Mouse (Mus musculus) left cerebral cortex, postnatal 10 days (tissue): ENCODE data around the gene Olfr1208. TPM values are rescaled to one million over a fixed set of nuclear protein-coding genes. Genes with fewer than 3 reads are reported as not detected.

Experiments used
- DNase-seq, 2 experiments: peaks; one replicate each; pipeline ENCODE4 v3.0.0; 2021 to 2022; ENCODE audit warnings: low spot score in 2 of 2, mixed read lengths in 1 of 2; ENCODE audit errors: extremely low spot score in 1 of 2
- intact Hi-C: fragments of 180-260 bp; cut with DNase I; formaldehyde crosslinking; loops from one replicate; pipeline ENCODE4 v1.15.1; 2025
- total RNA-seq, 2 experiments: library from RNA; stranded (reverse); gene quantifications; 2 replicates each; pipeline ENCODE4 v1.2.3; 2021

Gene Olfr1208
- not detected for total RNA-seq

- intact Hi-C loops = no loop called here
These were observed at the start of gene Olfr1208 for GRCm38 (mm10) chr2:88902211-88902610. TSS of gene Olfr1208 (minus strand) at chr2:88902311.

GRCm38 (mm10) chr2:88938011-88938410 lies 35.9 kb upstream of the Olfr1208 start, which contains the start of gene Olfr1211:
TSS of gene Olfr1211 (minus strand) at chr2:88938111.
- intact Hi-C loops = no loop called here
- no peak for DNase-seq

More at GRCm38 (mm10) chr2:88902211-88902610, at the start of gene Olfr1208:
- no peak for DNase-seq

GRCm38 (mm10) chr2:88915057-88915456 lies 12.9 kb upstream of the Olfr1208 start, which contains the start of gene Olfr1209:
TSS of gene Olfr1209 (minus strand) at chr2:88915157.
- intact Hi-C loops = no loop called here

DNA sequence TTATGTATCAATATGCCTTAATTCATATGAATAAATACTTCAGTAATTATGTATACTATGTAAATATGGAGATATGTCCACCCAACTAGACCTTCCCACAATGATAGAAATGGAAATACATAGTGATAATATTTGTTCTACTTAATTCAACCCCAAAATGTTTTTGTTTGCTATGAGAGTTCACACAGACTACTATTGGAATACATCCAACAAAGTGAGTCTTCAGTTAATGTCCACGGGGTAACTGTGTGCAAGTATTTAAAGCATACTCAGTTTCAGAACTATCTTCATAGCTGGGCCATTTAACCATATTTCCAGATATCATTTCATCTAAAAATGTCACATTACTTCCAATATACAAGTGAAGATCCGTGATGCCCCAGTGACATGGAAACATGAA lies 39.2 kb downstream of the Olfr1208 start, which contains the start of gene Olfr1206:
Gene Olfr1206 (plus strand): TSS at position 301 of the 400 bp plus-strand sequence.
- intact Hi-C loops = no loop called here
- DNase-seq = no peak

More at GRCm38 (mm10) chr2:88915057-88915456, 12.9 kb upstream of the Olfr1208 start, which contains the start of gene Olfr1209:
- no peak for DNase-seq

GRCm38 (mm10) chr2:88848992-88849391 lies 53.1 kb downstream of the Olfr1208 start, which contains the start of gene Olfr1204:
TSS of gene Olfr1204 (plus strand) at chr2:88849292.
- no peak for DNase-seq
- intact Hi-C loops = no loop called here

Other genes with a start within 250 kb of the Olfr1208 start
- gene Olfr1193, start 226.7 kb downstream of the Olfr1208 start, total RNA-seq = not detected
- not detected for gene Olfr1195, start 213.1 kb downstream of the Olfr1208 start, total RNA-seq
- not detected for gene Olfr1196, start 197.7 kb downstream of the Olfr1208 start, total RNA-seq
- gene Olfr1197, start 169.9 kb downstream of the Olfr1208 start, total RNA-seq = not detected
- gene Olfr1198, start 150.9 kb downstream of the Olfr1208 start, total RNA-seq = not detected
- gene Olfr1199, start 141.8 kb downstream of the Olfr1208 start, total RNA-seq = not detected
- not detected for gene Olfr1200, start 131.8 kb downstream of the Olfr1208 start, total RNA-seq
- gene Olfr1201, start 109.3 kb downstream of the Olfr1208 start, total RNA-seq = not detected
- not detected for gene Olfr1202, start 87.8 kb downstream of the Olfr1208 start, total RNA-seq
- not detected for gene Olfr1205, start 72.6 kb downstream of the Olfr1208 start, total RNA-seq
- not detected for gene Olfr1204, start 53.0 kb downstream of the Olfr1208 start, total RNA-seq
- gene Olfr1206, start 39.1 kb downstream of the Olfr1208 start, total RNA-seq = not detected
- not detected for gene Olfr1209, start 12.8 kb upstream of the Olfr1208 start, total RNA-seq
- not detected for gene Olfr1211, start 35.8 kb upstream of the Olfr1208 start, total RNA-seq
- gene Olfr1212, start 51.7 kb upstream of the Olfr1208 start, total RNA-seq = not detected
- not detected for gene Gm13762, start 78.0 kb upstream of the Olfr1208 start, total RNA-seq
- not detected for gene Olfr1214, start 90.3 kb upstream of the Olfr1208 start, total RNA-seq
- not detected for gene Olfr1215, start 104.7 kb upstream of the Olfr1208 start, total RNA-seq
- not detected for gene Olfr1216, start 116.0 kb upstream of the Olfr1208 start, total RNA-seq
- gene Olfr1217, start 129.8 kb upstream of the Olfr1208 start, total RNA-seq = not detected
- not detected for gene Olfr1218, start 158.9 kb upstream of the Olfr1208 start, total RNA-seq
- not detected for gene Olfr1219, start 181.2 kb upstream of the Olfr1208 start, total RNA-seq
- gene Olfr1220, start 204.5 kb upstream of the Olfr1208 start, total RNA-seq = not detected
- not detected for gene Olfr1221, start 215.0 kb upstream of the Olfr1208 start, total RNA-seq
- not detected for gene Olfr1222, start 230.7 kb upstream of the Olfr1208 start, total RNA-seq
- not detected for gene Olfr1223, start 249.2 kb upstream of the Olfr1208 start, total RNA-seq